Mouse (Mus musculus) cortical plate, adult 2 months (tissue): Measurements from ENCODE around the gene Mras.

ENCODE experiments used
- CTCF ChIP-seq: fragments of 200-500 bp; IDR thresholded peaks from 2 replicates; pipeline ENCODE4 v1.5.1; 2011; ENCODE audit warnings: mild to moderate bottlenecking, control low read depth, low read length; ENCODE audit not compliant: insufficient read depth; ENCODE audit errors: extremely low read depth
- POLR2A ChIP-seq: fragments of 200-500 bp; IDR thresholded peaks from 2 replicates; pipeline ENCODE4 v1.6.1; 2011; ENCODE audit warnings: mild to moderate bottlenecking, low read length, control low read depth; ENCODE audit not compliant: insufficient read depth; ENCODE audit errors: extremely low read depth

DNA sequence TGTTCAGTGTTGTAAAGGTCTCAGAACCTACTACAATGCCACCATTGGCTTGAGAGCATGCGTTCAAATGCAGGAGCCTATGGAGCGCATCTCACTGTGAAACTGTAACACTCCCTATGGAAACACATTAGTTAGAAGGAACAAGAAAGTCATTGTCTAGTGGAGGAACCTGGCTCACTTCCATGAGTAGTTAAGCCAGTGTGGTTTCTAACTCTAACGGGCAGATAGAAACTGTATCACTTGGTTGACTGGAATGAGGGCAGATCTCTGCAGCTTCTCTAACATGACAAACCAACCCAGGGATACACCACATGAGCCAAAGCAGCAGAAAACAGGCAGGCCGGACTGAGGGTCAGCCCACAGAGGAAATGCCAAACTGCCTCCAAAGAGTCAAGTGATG, 17.0 kb upstream of the Mras start:
- no peak for TF ChIP-seq CTCF
- TF ChIP-seq POLR2A = no peak
